Mouse (Mus musculus) brain, embryonic 14.5 days (tissue): Measurements from ENCODE around the gene Srgap2.

Experiments used
- CTCF ChIP-seq: fragments of 200-500 bp; IDR thresholded peaks from 2 replicates; pipeline ENCODE4 v1.5.1; 2012; ENCODE audit warnings: inconsistent platforms, mild to moderate bottlenecking, moderate library complexity, borderline replicate concordance; ENCODE audit not compliant: insufficient read depth, insufficient read length; ENCODE audit errors: extremely low read depth
- POLR2A ChIP-seq: fragments of 200-500 bp; IDR thresholded peaks from 2 replicates; pipeline ENCODE4 v1.6.1; 2012; ENCODE audit warnings: mild to moderate bottlenecking, inconsistent platforms, borderline replicate concordance; ENCODE audit not compliant: poor library complexity, insufficient read depth, insufficient read length, severe bottlenecking; ENCODE audit errors: extremely low read depth

- TF ChIP-seq CTCF (no peak), POLR2A (no peak)
These were observed 242.5 kb downstream of the Srgap2 start for GRCm38 (mm10) chr1:131284616-131285015.
